Mouse (Mus musculus): ENCODE data around the gene Pxn. TPM values are rescaled to one million over a fixed set of nuclear protein-coding genes. Genes with fewer than 3 reads are reported as not detected.

Pxn gene
- polyA plus RNA-seq, 1 experiment = 41.6 TPM

- no peak overlapping the region for H3K27ac ChIP-seq (ENCODE audit: insufficient read depth, low read length)
- peaks cover 8% of the 10 kb centered on the region; the same call in 1 of the 2 replicates for H3K4me1 ChIP-seq (ENCODE audit: control insufficient read depth, insufficient read depth, low read length)
- TF ChIP-seq POLR2A (IDR thresholded peaks at IDR 0.05; ENCODE audit: extremely low read depth, insufficient read depth, low read length) (no peak), CTCF (IDR thresholded peaks at IDR 0.05; ENCODE audit: extremely low read depth, insufficient read depth, low read length) (no peak)
- H3K4me3 ChIP-seq (ENCODE audit: insufficient read depth, low read length) = no peak overlapping the region
Observed at GRCm38 (mm10) chr5:115545636-115546035, 39.2 kb downstream of the Pxn start.

GRCm38 (mm10) chr5:115546536-115546935 is 40.1 kb downstream of the Pxn start:
- Histone ChIP-seq H3K27ac (ENCODE audit: insufficient read depth, low read length) (no peak overlapping the region), H3K4me3 (ENCODE audit: insufficient read depth, low read length) (no peak overlapping the region), H3K4me1 (ENCODE audit: control insufficient read depth, insufficient read depth, low read length) (peaks cover 8% of the 10 kb centered on the region; the same call in 1 of the 2 replicates)
- TF ChIP-seq POLR2A (IDR thresholded peaks at IDR 0.05; ENCODE audit: extremely low read depth, insufficient read depth, low read length) = no peak
- no peak for TF ChIP-seq CTCF (IDR thresholded peaks at IDR 0.05; ENCODE audit: extremely low read depth, insufficient read depth, low read length)

GRCm38 (mm10) chr5:115547014-115547413 is 40.5 kb downstream of the Pxn start:
- no peak for TF ChIP-seq CTCF (IDR thresholded peaks at IDR 0.05; ENCODE audit: extremely low read depth, insufficient read depth, low read length)
- no peak for TF ChIP-seq POLR2A (IDR thresholded peaks at IDR 0.05; ENCODE audit: extremely low read depth, insufficient read depth, low read length)
- Histone ChIP-seq H3K27ac (ENCODE audit: insufficient read depth, low read length) (no peak overlapping the region), H3K4me3 (ENCODE audit: insufficient read depth, low read length) (no peak overlapping the region), H3K4me1 (ENCODE audit: control insufficient read depth, insufficient read depth, low read length) (peaks cover 8% of the 10 kb centered on the region; the same call in 1 of the 2 replicates)

- Histone ChIP-seq H3K27ac (ENCODE audit: insufficient read depth, low read length) (no peak overlapping the region), H3K4me1 (ENCODE audit: control insufficient read depth, insufficient read depth, low read length) (peaks cover 8% of the 10 kb centered on the region; the same call in 1 of the 2 replicates)
- no peak for TF ChIP-seq POLR2A (IDR thresholded peaks at IDR 0.05; ENCODE audit: extremely low read depth, insufficient read depth, low read length)
- TF ChIP-seq CTCF (IDR thresholded peaks at IDR 0.05; ENCODE audit: extremely low read depth, insufficient read depth, low read length) = no peak
Observed at GRCm38 (mm10) chr5:115547421-115547820, 40.9 kb downstream of the Pxn start.

GRCm38 (mm10) chr5:115548501-115549285 is 42.2 kb downstream of the Pxn start:
- no peak overlapping the region for H3K27ac ChIP-seq (ENCODE audit: insufficient read depth, low read length)
- H3K4me1 ChIP-seq (ENCODE audit: control insufficient read depth, insufficient read depth, low read length) = peaks cover 2% of the 10 kb centered on the region; the same call in 1 of the 2 replicates
- TF ChIP-seq CTCF (IDR thresholded peaks at IDR 0.05; ENCODE audit: extremely low read depth, insufficient read depth, low read length) (no peak), POLR2A (IDR thresholded peaks at IDR 0.05; ENCODE audit: extremely low read depth, insufficient read depth, low read length) (no peak)
- H3K4me3 ChIP-seq (ENCODE audit: insufficient read depth, low read length) = no peak overlapping the region

More at GRCm38 (mm10) chr5:115547421-115547820, 40.9 kb downstream of the Pxn start:
- H3K4me3 ChIP-seq (ENCODE audit: insufficient read depth, low read length) = no peak overlapping the region

- Histone ChIP-seq H3K4me1 (ENCODE audit: control insufficient read depth, insufficient read depth, low read length) (no peaks in the 10 kb centered on the region), H3K27ac (ENCODE audit: insufficient read depth, low read length) (no peak overlapping the region), H3K4me3 (ENCODE audit: insufficient read depth, low read length) (no peak overlapping the region)
- TF ChIP-seq POLR2A (IDR thresholded peaks at IDR 0.05; ENCODE audit: extremely low read depth, insufficient read depth, low read length) = no peak
- no peak for TF ChIP-seq CTCF (IDR thresholded peaks at IDR 0.05; ENCODE audit: extremely low read depth, insufficient read depth, low read length)
Observed at GRCm38 (mm10) chr5:115550482-115551005, 44.1 kb downstream of the Pxn start.

- TF ChIP-seq POLR2A (IDR thresholded peaks at IDR 0.05; ENCODE audit: extremely low read depth, insufficient read depth, low read length) (no peak), CTCF (IDR thresholded peaks at IDR 0.05; ENCODE audit: extremely low read depth, insufficient read depth, low read length) (no peak)
- Histone ChIP-seq H3K27ac (ENCODE audit: insufficient read depth, low read length) (no peak overlapping the region), H3K4me3 (ENCODE audit: insufficient read depth, low read length) (no peak overlapping the region), H3K4me1 (ENCODE audit: control insufficient read depth, insufficient read depth, low read length) (no peaks in the 10 kb centered on the region)
Observed at GRCm38 (mm10) chr5:115551386-115551785, 44.9 kb downstream of the Pxn start.

- Histone ChIP-seq H3K27ac (ENCODE audit: insufficient read depth, low read length) (no peak overlapping the region), H3K4me3 (ENCODE audit: insufficient read depth, low read length) (no peak overlapping the region), H3K4me1 (ENCODE audit: control insufficient read depth, insufficient read depth, low read length) (no peaks in the 10 kb centered on the region)
- TF ChIP-seq POLR2A (IDR thresholded peaks at IDR 0.05; ENCODE audit: extremely low read depth, insufficient read depth, low read length) = no peak
- no peak for TF ChIP-seq CTCF (IDR thresholded peaks at IDR 0.05; ENCODE audit: extremely low read depth, insufficient read depth, low read length)
Observed at GRCm38 (mm10) chr5:115551799-115552198, 45.3 kb downstream of the Pxn start.

- TF ChIP-seq CTCF (IDR thresholded peaks at IDR 0.05; ENCODE audit: extremely low read depth, insufficient read depth, low read length) = no peak
- TF ChIP-seq POLR2A (IDR thresholded peaks at IDR 0.05; ENCODE audit: extremely low read depth, insufficient read depth, low read length) = no peak
- H3K4me3 ChIP-seq (ENCODE audit: insufficient read depth, low read length) = no peak overlapping the region
- H3K27ac ChIP-seq (ENCODE audit: insufficient read depth, low read length) = no peak overlapping the region
- H3K4me1 ChIP-seq (ENCODE audit: control insufficient read depth, insufficient read depth, low read length) = no peaks in the 10 kb centered on the region
Observed at GRCm38 (mm10) chr5:115553801-115554420, 47.4 kb downstream of the Pxn start.

Measured in cortical plate, adult 2 months (tissue).